Mouse (Mus musculus) embryonic facial prominence, embryonic 12.5 days (tissue): ENCODE data around the gene Tmem37. TPM values are rescaled to one million over a fixed set of nuclear protein-coding genes. Genes with fewer than 3 reads are reported as not detected.
"Not testable (repeated sequence)": the region's sequence is repeated elsewhere in the genome, so short reads cannot be mapped to it uniquely, and the experiment has no call there.

Experiments
- ATAC-seq: fragments of 200-750 bp; cut with Nextera tagmentation; 2 replicates; pipeline ENCODE4 v1.8.0; 2017; ENCODE audit not compliant: insufficient number of reproducible peaks, insufficient read depth, low FRiP score, low TSS enrichment
- H3K27ac ChIP-seq: fragments of 300-500 bp; sonication (generic); 2 replicates; pipeline ENCODE4 v1.5.1; 2016; ENCODE audit warnings: mild to moderate bottlenecking
- H3K27me3 ChIP-seq: fragments of 300-500 bp; sonication (generic); 2 replicates; pipeline ENCODE4 v1.6.1; 2016; ENCODE audit warnings: mild to moderate bottlenecking, moderate library complexity
- H3K36me3 ChIP-seq: fragments of 300-500 bp; sonication (generic); 2 replicates; pipeline ENCODE4 v1.6.1; 2016; ENCODE audit warnings: mild to moderate bottlenecking
- H3K4me1 ChIP-seq: fragments of 300-500 bp; sonication (generic); 2 replicates; pipeline ENCODE4 v1.6.1; 2016
- H3K4me2 ChIP-seq: fragments of 300-500 bp; sonication (generic); replicated peaks from 2 replicates; pipeline ENCODE4 v1.6.1; 2016; ENCODE audit warnings: mild to moderate bottlenecking, moderate library complexity
- H3K4me3 ChIP-seq: fragments of 300-500 bp; sonication (generic); 2 replicates; pipeline ENCODE4 v1.5.1; 2016; ENCODE audit warnings: mild to moderate bottlenecking
- H3K9ac ChIP-seq: fragments of 300-500 bp; sonication (generic); 2 replicates; pipeline ENCODE4 v1.6.1; 2016; ENCODE audit warnings: mild to moderate bottlenecking, moderate library complexity
- H3K9me3 ChIP-seq: fragments of 300-500 bp; sonication (generic); 2 replicates; pipeline ENCODE4 v1.6.1; 2016; ENCODE audit warnings: mild to moderate bottlenecking, moderate library complexity
- WGBS: fragments of 180-500 bp; shearing (Covaris S2); methylation state at CpG from one replicate; pipeline ENCODE4 v1.1.7; 2016; 5-methylcytosine and 5-hydroxymethylcytosine counted together
- polyA plus RNA-seq: library from polyadenylated mRNA; unstranded; fragments of >200 nt; fragmentation: Nextera tagmentation; extraction: Ambion mirVana; gene quantifications from 2 replicates; pipeline ENCODE4 v1.2.1, GENCODE M21; 2016

Gene Tmem37
- polyA plus RNA-seq, 1 experiment from 2014 or later: 6.9 TPM

DNA sequence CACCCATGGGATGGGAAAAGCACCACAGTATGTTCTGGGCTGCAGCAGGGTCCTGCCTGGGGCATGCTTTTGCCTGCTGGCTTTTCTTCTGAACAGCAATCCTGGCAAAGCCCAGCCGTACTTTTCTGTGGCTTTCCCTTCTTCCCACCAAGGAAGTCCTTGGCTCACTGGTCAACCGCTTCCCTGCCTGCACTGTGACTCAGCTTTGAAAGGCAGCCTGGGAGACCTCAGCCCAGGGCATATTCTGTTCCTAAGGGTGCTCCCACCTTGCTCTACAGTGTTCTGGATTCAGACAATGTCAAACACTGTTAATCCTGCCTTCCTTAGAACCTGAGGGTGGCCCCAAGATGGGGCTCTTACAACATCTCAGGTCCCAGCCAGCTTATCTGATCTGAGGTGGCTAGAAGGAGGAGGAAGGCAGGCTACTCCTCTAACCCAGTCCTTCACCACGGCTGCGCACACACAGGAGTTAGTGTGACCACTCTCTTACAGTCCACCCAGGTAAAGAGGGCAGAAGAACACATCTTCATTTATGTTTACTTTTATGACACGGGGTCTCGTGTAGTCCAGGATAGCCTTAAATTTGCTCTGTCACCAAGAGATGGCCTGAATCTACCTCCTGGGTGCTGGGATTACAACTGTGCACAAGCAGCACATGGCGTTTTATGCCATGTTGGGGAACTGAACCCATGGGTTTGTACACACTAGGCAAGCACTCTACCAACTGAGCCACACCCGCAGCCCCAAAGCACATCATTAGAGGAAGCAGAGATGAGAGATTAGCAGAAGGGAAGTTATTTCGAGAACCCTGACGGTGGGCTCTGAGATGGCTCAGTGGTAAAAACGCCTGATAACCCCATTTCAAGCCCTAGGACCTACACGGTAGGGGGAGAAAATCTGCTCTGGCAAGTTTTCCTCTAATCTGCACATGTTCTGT lies 38.6 kb upstream of the Tmem37 start:
- no peak overlapping the region for H3K9ac ChIP-seq
- H3K27me3 ChIP-seq: no peaks in the 10 kb centered on the region
- ATAC-seq: no peak
- H3K4me3 ChIP-seq: no peak overlapping the region
- H3K36me3 ChIP-seq: peaks cover 30% of the 10 kb centered on the region
- H3K27ac ChIP-seq: no peak overlapping the region
- 88% methylated on average over 12 of the region's 12 CpGs for WGBS
- H3K4me2 ChIP-seq: no peak overlapping the region
- 0 out of 2 replicates have a peak, but pooled peaks cover 7% of the 10 kb centered on the region for H3K9me3 ChIP-seq
- no peaks in the 10 kb centered on the region for H3K4me1 ChIP-seq

DNA sequence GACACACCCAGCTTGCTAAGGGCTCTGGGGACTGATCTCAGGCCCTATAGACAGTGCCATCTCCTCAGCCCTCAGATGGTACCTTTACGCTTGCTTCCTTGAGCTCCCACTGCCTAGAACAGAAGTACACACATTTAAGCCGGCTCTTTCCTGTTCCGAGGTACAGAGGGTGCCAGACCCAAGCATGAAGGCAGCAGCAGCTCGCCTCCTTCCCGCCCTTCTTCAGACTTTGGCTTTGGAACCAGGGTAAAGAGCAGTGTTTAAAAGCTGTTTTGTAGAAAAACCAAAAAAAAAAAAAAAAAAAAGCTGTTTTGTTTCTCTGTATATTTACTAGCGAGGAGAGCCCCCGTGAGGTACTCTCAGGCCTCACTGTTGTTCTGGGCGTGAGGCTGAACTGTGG lies 37.9 kb upstream of the Tmem37 start:
- H3K9ac ChIP-seq: no peak overlapping the region
- H3K27ac ChIP-seq: no peak overlapping the region
- WGBS: 84% methylated on average over 8 of the region's 8 CpGs
- 0 out of 2 replicates have a peak, but pooled peaks cover 7% of the 10 kb centered on the region for H3K9me3 ChIP-seq
- no peak overlapping the region for H3K4me2 ChIP-seq
- no peak for ATAC-seq
- no peaks in the 10 kb centered on the region for H3K27me3 ChIP-seq
- H3K4me1 ChIP-seq: no peaks in the 10 kb centered on the region
- H3K4me3 ChIP-seq: no peak overlapping the region
- H3K36me3 ChIP-seq: peaks cover 30% of the 10 kb centered on the region

DNA sequence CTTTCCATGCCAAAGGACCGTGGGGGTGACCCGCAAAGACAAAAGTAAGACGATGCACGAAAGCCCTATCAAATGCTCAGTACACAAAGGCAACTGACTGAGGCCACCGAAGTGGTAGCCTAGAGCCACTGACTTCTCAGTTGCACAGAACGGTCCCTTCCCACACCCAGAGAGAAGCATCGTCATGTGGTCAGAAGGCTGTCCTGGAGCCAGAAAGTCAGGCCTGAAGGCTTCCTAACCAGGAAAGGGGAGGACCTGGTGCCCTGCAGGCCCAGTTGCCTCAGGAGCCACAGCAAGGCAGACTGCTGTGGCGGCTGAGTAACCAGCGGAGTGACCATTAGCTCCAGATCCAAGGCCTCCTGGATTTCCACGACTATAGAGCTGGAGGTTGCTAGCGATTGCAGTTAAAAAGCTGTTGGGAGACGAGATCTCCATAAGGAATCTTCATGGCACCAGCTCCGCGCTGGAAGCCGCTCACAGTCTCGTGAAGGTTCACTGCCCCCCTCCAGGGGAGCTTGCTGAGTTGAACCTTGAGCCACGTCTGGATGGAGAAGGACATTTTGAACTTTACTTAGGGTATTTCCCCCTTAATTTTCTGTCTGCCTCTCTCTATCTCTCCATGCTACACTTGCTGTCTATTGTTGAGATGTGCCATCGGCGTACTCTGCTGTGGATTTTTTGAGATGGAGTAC lies 36.0 kb upstream of the Tmem37 start:
- H3K4me3 ChIP-seq: no peak overlapping the region
- H3K9me3 ChIP-seq: 0 out of 2 replicates have a peak, but pooled peaks cover 7% of the 10 kb centered on the region
- 85% methylated on average over 19 of the region's 19 CpGs for WGBS
- H3K4me1 ChIP-seq: no peaks in the 10 kb centered on the region
- H3K27me3 ChIP-seq: no peaks in the 10 kb centered on the region
- ATAC-seq: no peak
- no peak overlapping the region for H3K27ac ChIP-seq
- H3K9ac ChIP-seq: no peak overlapping the region
- H3K4me2 ChIP-seq: no peak overlapping the region
- H3K36me3 ChIP-seq: peaks cover 16% of the 10 kb centered on the region

DNA sequence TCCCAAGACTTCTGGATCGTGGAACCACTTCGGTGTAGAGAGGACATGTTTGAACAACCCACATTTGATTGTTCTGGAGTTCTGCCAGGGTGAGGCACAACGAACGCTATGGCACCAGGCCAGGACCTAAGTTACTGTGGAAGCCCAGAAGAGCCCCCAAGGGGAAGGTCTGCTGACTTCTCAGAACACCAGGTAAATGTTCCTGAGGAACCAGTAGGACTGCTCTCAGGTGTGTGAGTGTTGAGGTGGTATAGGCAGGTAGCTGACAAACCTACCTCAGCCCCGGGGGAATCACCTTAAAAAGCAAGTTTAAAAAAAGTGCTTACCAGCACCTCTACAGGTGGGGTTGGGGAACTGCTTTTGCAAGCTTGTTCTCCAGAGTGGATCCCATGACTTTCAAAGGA lies 31.7 kb upstream of the Tmem37 start:
- WGBS: 83% methylated on average over 5 of the region's 5 CpGs
- no peak for ATAC-seq
- Histone ChIP-seq H3K4me1 (no peaks in the 10 kb centered on the region), H3K36me3 (no peaks in the 10 kb centered on the region), H3K9me3 (no peaks in the 10 kb centered on the region), H3K4me2 (no peak overlapping the region), H3K9ac (no peak overlapping the region), H3K4me3 (no peak overlapping the region), H3K27ac (no peak overlapping the region), H3K27me3 (no peaks in the 10 kb centered on the region)

DNA sequence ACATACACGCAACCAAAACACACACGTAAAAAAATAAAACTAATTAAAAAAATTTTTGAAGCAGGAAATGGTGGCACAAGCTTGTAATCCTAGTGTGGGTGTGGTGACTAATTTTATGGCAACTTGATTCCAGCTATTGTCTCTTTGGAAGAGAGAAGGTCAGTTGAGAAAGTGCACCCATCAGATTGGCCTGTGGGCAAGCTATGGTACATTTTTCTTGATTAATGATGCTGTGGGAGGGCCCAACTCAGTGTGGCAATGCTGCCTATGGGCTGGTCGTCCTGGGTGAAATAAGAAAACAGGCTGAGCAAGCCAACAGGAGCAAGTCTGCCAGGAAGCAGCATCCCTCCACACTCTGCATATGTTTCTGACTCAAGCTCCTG lies 27.3 kb upstream of the Tmem37 start:
- Histone ChIP-seq H3K27me3 (no peaks in the 10 kb centered on the region), H3K36me3 (no peaks in the 10 kb centered on the region), H3K9me3 (no peaks in the 10 kb centered on the region), H3K27ac (no peak overlapping the region), H3K4me1 (no peaks in the 10 kb centered on the region), H3K4me2 (no peak overlapping the region), H3K4me3 (no peak overlapping the region), H3K9ac (no peak overlapping the region)
- WGBS: 89% methylated on average over 3 of the region's 3 CpGs
- ATAC-seq: no peak

DNA sequence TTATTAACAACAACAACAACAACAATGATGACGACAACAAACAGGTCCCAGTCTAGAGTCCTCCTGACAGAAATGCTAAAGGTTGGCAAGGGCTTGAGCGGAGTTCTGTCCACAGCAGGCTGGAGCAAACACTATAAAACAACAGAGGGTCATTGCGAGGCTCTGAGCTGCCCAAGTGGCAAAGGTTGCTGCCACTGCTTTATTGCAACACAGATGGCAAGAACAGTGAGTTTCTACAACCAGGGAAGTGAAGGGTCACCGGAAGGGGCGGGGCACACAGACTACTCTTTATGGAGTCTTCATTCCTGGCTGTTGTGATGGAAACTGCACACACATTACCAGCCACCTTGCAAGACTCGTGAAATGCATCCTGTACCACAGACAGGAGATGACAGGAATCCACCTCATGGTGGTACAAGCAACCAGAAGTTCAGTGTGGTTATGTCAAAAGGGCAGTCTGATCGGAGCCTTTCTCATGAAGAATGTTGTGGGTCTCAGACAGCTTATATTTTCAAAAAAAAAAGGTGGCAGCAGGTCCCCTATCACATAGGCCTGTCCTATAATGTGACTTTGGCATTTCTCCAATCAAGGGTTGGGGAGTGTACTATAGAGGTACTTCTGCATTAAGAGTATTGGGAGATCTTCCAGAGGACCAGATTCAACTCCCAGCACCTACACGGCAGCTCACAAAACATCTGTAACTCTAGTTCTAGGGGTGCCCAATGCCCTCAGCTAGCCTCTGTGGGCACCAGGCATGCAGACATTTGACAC lies 26.8 kb upstream of the Tmem37 start:
- H3K4me3 ChIP-seq: no peak overlapping the region
- H3K36me3 ChIP-seq: no peaks in the 10 kb centered on the region
- 82% methylated on average over 8 of the region's 8 CpGs for WGBS
- no peak overlapping the region for H3K4me2 ChIP-seq
- no peak for ATAC-seq
- no peaks in the 10 kb centered on the region for H3K4me1 ChIP-seq
- no peak overlapping the region for H3K9ac ChIP-seq
- no peaks in the 10 kb centered on the region for H3K27me3 ChIP-seq
- no peaks in the 10 kb centered on the region for H3K9me3 ChIP-seq
- H3K27ac ChIP-seq: no peak overlapping the region

DNA sequence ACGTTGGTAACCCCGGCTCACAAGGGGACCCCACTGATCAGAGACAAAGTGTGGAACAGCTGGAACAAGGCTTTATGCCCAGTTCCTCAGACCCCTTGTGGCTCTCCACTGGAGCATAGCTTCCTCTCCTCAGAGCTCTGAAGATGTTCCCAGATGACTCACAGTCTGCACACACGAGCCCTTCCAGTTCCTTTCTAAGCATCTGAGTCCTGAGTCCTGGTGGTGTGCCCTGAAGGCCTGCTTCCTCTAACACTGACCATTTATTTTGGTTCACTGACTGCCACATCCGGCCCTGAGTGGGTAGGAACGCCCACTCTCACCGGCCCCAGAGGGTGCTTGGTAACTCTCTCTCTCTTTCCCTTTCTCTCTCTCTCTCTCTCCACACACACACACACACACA lies 25.6 kb upstream of the Tmem37 start:
- no peak overlapping the region for H3K4me2 ChIP-seq
- ATAC-seq: no peak
- no peak overlapping the region for H3K27ac ChIP-seq
- H3K4me3 ChIP-seq: no peak overlapping the region
- H3K27me3 ChIP-seq: no peaks in the 10 kb centered on the region
- no peaks in the 10 kb centered on the region for H3K9me3 ChIP-seq
- no peak overlapping the region for H3K9ac ChIP-seq
- no peaks in the 10 kb centered on the region for H3K4me1 ChIP-seq
- no peaks in the 10 kb centered on the region for H3K36me3 ChIP-seq
- WGBS: 47% methylated on average over 6 of the region's 6 CpGs

DNA sequence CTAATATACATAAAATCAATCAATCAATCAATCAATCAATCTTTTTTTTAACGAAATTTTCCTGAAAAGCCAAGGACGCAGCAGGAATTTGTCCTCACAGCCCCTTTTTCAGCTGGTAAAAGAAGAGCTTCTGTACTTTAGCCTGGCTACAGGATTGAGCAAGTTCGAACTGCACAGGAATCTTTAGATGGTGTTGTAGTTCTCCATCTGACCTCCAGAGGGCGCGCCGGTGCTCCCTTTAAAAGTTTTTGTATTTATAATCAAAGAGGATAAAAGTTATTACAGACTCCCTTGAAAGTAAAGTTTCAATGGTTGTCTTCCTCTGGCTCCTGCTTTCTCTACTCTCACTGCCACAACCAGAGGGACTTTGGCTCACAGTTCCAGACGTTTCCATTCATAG lies 24.5 kb upstream of the Tmem37 start:
- Histone ChIP-seq H3K4me1 (no peaks in the 10 kb centered on the region), H3K9me3 (no peaks in the 10 kb centered on the region), H3K9ac (no peak overlapping the region), H3K27ac (no peak overlapping the region), H3K36me3 (no peaks in the 10 kb centered on the region), H3K4me2 (no peak overlapping the region), H3K4me3 (no peak overlapping the region), H3K27me3 (no peaks in the 10 kb centered on the region)
- 14% methylated on average over 7 of the region's 7 CpGs for WGBS
- no peak for ATAC-seq

DNA sequence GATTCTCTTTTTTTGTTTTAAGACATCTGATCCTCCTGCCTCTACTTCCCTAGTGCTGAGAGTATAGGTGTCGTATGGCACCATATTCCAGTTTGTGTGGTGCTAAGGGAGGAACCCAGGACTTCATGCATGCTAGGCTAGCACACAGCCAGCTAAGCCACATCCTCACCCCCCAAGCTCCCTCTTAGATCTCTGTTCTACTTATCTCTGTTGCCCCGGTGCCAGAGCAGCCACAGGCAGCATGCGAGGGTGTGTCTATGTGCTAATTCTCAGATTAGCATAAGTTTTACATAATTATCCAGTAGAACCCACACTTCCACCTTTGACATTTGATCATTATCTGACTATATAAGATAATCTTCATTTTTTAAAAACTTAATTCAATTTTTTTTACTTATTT lies 21.0 kb upstream of the Tmem37 start:
- no peaks in the 10 kb centered on the region for H3K27me3 ChIP-seq
- no peak overlapping the region for H3K27ac ChIP-seq
- H3K4me3 ChIP-seq: no peak overlapping the region
- ATAC-seq: no peak
- no peaks in the 10 kb centered on the region for H3K36me3 ChIP-seq
- no peaks in the 10 kb centered on the region for H3K4me1 ChIP-seq
- WGBS: 80% methylated on average over 3 of the region's 3 CpGs
- no peak overlapping the region for H3K4me2 ChIP-seq
- no peaks in the 10 kb centered on the region for H3K9me3 ChIP-seq
- no peak overlapping the region for H3K9ac ChIP-seq

DNA sequence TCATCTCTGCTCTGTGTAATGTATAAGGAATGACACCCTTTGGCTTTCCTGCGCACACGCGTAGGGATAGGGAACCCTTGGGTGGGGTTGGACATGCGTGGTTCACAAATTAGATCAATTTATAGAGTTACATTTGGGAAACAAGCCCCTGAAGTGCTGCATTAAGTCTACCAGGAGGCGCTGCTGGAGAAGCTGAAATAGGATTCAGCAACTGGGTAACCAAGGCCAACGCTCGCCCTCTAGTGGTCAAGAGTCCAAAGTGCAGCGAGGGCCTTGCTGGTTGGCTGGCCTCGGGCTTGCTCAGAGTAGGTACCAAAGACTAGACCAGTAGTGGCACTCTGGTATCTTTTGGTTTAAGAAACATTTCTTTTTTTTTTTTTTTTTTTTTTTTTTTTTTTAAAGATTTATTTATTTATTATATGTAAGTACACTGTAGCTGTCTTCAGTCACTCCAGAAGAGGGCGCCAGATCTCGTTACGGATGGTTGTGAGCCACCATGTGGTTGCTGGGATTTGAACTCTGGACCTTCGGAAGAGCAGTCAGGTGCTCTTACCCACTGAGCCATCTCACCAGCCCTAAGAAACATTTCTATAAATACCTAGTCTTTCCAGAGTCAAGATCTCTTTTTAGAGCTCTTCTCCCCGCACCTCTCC lies 19.7 kb upstream of the Tmem37 start:
- ATAC-seq, H3K4me2 ChIP-seq, H3K27me3 ChIP-seq, H3K36me3 ChIP-seq, H3K4me3 ChIP-seq, H3K4me1 ChIP-seq, H3K9ac ChIP-seq, H3K9me3 ChIP-seq, H3K27ac ChIP-seq: not testable (repeated sequence)
- 48% methylated on average over 11 of the region's 14 CpGs for WGBS

DNA sequence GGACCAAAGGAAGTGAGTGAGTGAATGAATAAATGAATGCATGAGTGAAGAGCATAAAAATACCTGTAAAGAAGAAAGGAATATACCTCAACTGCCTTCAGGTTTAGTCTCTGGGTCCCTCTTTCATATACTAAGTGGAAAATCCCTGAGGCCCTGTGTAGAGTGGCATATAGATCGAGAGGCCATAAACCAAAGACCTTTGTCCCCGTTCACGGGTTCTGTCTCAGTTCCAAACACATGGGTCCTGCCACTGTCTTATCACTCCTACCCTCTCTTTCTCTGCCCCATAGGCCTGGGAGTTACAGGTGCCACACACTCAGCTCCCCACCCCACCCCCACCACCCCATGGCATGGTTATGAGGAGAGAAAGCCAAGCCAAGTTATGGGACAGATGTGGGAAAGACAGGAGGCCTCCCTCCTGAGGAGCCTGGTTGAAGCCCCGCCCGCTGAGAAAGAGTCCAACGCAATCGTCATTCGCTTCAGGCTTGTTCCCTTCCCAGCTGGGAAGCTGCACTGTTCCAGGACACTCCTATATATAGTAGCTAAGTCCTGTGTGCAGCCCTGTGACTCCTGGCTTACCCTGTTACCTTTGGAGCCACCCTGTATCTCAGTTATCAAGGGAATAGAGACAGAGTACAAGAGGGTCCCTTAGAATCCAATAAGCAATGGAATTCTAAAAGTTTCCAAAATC lies 17.2 kb upstream of the Tmem37 start:
- Histone ChIP-seq H3K36me3 (no peaks in the 10 kb centered on the region), H3K4me1 (0 out of 2 replicates have a peak, but pooled peaks cover 4% of the 10 kb centered on the region), H3K9ac (no peak overlapping the region), H3K27me3 (no peaks in the 10 kb centered on the region), H3K27ac (no peak overlapping the region), H3K9me3 (no peaks in the 10 kb centered on the region), H3K4me2 (no peak overlapping the region), H3K4me3 (no peak overlapping the region)
- no peak for ATAC-seq
- WGBS: 82% methylated on average over 8 of the region's 8 CpGs
